Comparison of ENCODE assay signal across 16 mouse cellular contexts in genomic region chr15:7442148-7443100, GRCm38 (mm10). TPM values are rescaled to one million over a fixed set of nuclear protein-coding genes. Genes with fewer than 3 reads are reported as not detected.
DNase-seq lines count a peak whose midpoint lies in the region; ATAC-seq and TF ChIP-seq lines count a peak whose summit lies in the region.
"Had no signal": no experiment of that assay in that cellular context is flagged by ENCODE, and none has a peak within 500 bp of the region (broad histone marks: within the 10 kb centered on the region; RNA-seq: fewer than 3 reads in every experiment).

No protein-coding gene starts in this region.

- no peak overlapping the region for H3K4me3 ChIP-seq in heart, embryonic 11.5 days (ENCODE audit: low read depth, low read length)
- no peak overlapping the region for H3K4me3 ChIP-seq in lung, embryonic 14.5 days (ENCODE audit: low read depth, low read length)
- no peak overlapping the region for H3K4me3 ChIP-seq in lung, adult 2 months (replicated peaks; ENCODE audit: extremely low read depth, low read depth, low read length)
- H3K4me3 ChIP-seq in stomach, embryonic 16.5 days (replicated peaks; ENCODE audit: low read length): no peak overlapping the region
- H3K4me3 ChIP-seq in forebrain, embryonic 10.5 days: no peak overlapping the region
- H3K4me3 ChIP-seq: heart, embryonic 15.5 days; limb, embryonic 12.5 days had no signal

- peak; percentile 84 for DNase-seq in heart, adult 11 months
- DNase-seq in lung, embryonic 14.5 days: peak; percentile 79
- no peak for DNase-seq in lung, adult 2 months
- peak; percentile 61 for DNase-seq in lung, postnatal 10 days
- no peak for DNase-seq in layer of hippocampus, postnatal 10 days (ENCODE audit: low spot score in 2 of 2)
- no peak for DNase-seq in forebrain, embryonic 10.5 days (ENCODE audit: extremely low spot score, low spot score)
- DNase-seq: B cell, adult 2 months; cerebellum, adult 11 months; layer of hippocampus, postnatal 36 days; thymus, postnatal 14 days had no signal

- no peaks in the 10 kb centered on the region for H3K36me3 ChIP-seq in heart, embryonic 11.5 days (ENCODE audit: control insufficient read depth, insufficient read depth, low read length)
- no peaks in the 10 kb centered on the region for H3K36me3 ChIP-seq in lung, embryonic 14.5 days (ENCODE audit: insufficient read depth)
- H3K36me3 ChIP-seq in stomach, embryonic 16.5 days (ENCODE audit: control insufficient read depth, insufficient read depth, low read length): no peaks in the 10 kb centered on the region
- no peaks in the 10 kb centered on the region for H3K36me3 ChIP-seq in forebrain, embryonic 10.5 days (replicated peaks)
- H3K36me3 ChIP-seq: heart, embryonic 15.5 days; limb, embryonic 12.5 days had no signal

- ATAC-seq in heart, embryonic 11.5 days (replicated peaks; ENCODE audit: insufficient number of reproducible peaks, low FRiP score, low TSS enrichment): no peak
- ATAC-seq in lung, embryonic 14.5 days (ENCODE audit: insufficient read depth): peak; percentile 84
- ATAC-seq in stomach, embryonic 16.5 days (ENCODE audit: insufficient read depth, low FRiP score): peak; percentile 75; the same call in 1 of the 2 replicates

- no peaks in the 10 kb centered on the region for H3K9me3 ChIP-seq in heart, embryonic 11.5 days (replicated peaks; ENCODE audit: control insufficient read depth, low read length)
- no peaks in the 10 kb centered on the region for H3K9me3 ChIP-seq in lung, embryonic 14.5 days (ENCODE audit: low read depth, low read length)
- no peaks in the 10 kb centered on the region for H3K9me3 ChIP-seq in stomach, embryonic 16.5 days (replicated peaks; ENCODE audit: control insufficient read depth, low read length)
- H3K9me3 ChIP-seq in forebrain, embryonic 10.5 days: no peaks in the 10 kb centered on the region
- H3K9me3 ChIP-seq: heart, embryonic 15.5 days; limb, embryonic 12.5 days had no signal

- H3K27me3 ChIP-seq in heart, embryonic 11.5 days (ENCODE audit: control insufficient read depth, insufficient read depth, low read length): no peaks in the 10 kb centered on the region
- no peaks in the 10 kb centered on the region for H3K27me3 ChIP-seq in lung, embryonic 14.5 days (ENCODE audit: insufficient read depth, low read length)
- H3K27me3 ChIP-seq in stomach, embryonic 16.5 days (ENCODE audit: control insufficient read depth, insufficient read depth, low read length): no peaks in the 10 kb centered on the region
- no peaks in the 10 kb centered on the region for H3K27me3 ChIP-seq in forebrain, embryonic 10.5 days (ENCODE audit: poor library complexity, severe bottlenecking)
- H3K27me3 ChIP-seq: heart, embryonic 15.5 days; limb, embryonic 12.5 days had no signal

- WGBS in heart, embryonic 11.5 days (ENCODE audit: insufficient replicate concordance): 57% methylated on average over 16 of the region's 16 CpGs
- 36% methylated on average over 16 of the region's 16 CpGs for WGBS in lung, embryonic 14.5 days
- 50% methylated on average over 16 of the region's 16 CpGs for WGBS in lung, adult 2 months
- whole genome bisulfite sequencing in stomach, embryonic 16.5 days: 34% methylated on average over 16 of the region's 16 CpGs
- 64% methylated on average over 16 of the region's 16 CpGs for WGBS in forebrain, embryonic 10.5 days

- no peak overlapping the region for H3K4me2 ChIP-seq in heart, embryonic 11.5 days
- peak overlapping the region; percentile 27; the same call in 1 of the 2 replicates for H3K4me2 ChIP-seq in lung, embryonic 14.5 days
- no peak overlapping the region for H3K4me2 ChIP-seq in stomach, embryonic 16.5 days (ENCODE audit: low read depth, low read length)
- H3K4me2 ChIP-seq: heart, embryonic 15.5 days; limb, embryonic 12.5 days had no signal

- H3K9ac ChIP-seq in heart, embryonic 11.5 days (ENCODE audit: low read depth, low read length): no peak overlapping the region
- no peak overlapping the region for H3K9ac ChIP-seq in lung, embryonic 14.5 days
- H3K9ac ChIP-seq in stomach, embryonic 16.5 days (ENCODE audit: low read length): no peak overlapping the region
- H3K9ac ChIP-seq: heart, embryonic 15.5 days; limb, embryonic 12.5 days had no signal

- no peak for TF ChIP-seq POLR2A in lung, adult 2 months (IDR thresholded peaks at IDR 0.05; ENCODE audit: borderline replicate concordance, extremely low read depth, low read depth, low read length)

- no peaks in the 10 kb centered on the region for H3K4me1 ChIP-seq in heart, embryonic 11.5 days (ENCODE audit: control insufficient read depth, insufficient read depth, low read length)
- H3K4me1 ChIP-seq in lung, embryonic 14.5 days (ENCODE audit: insufficient read depth): peaks cover 7% of the 10 kb centered on the region; the same call in 1 of the 2 replicates
- no peaks in the 10 kb centered on the region for H3K4me1 ChIP-seq in lung, adult 2 months (ENCODE audit: control insufficient read depth, insufficient read depth, low read length)
- H3K4me1 ChIP-seq in stomach, embryonic 16.5 days (ENCODE audit: control insufficient read depth, insufficient read depth, low read length): 0 out of 2 replicates have a peak, but pooled peaks cover 7% of the 10 kb centered on the region
- H3K4me1 ChIP-seq in forebrain, embryonic 10.5 days: 0 out of 2 replicates have a peak, but pooled peaks cover 7% of the 10 kb centered on the region
- H3K4me1 ChIP-seq: limb, embryonic 12.5 days had no signal

- H3K27ac ChIP-seq in heart, embryonic 11.5 days (ENCODE audit: low read depth, low read length): no peak overlapping the region
- H3K27ac ChIP-seq in lung, embryonic 14.5 days (ENCODE audit: low read depth): peak overlapping the region; percentile 68; the same call in 1 of the 2 replicates
- peak overlapping the region; percentile 39 for H3K27ac ChIP-seq in stomach, embryonic 16.5 days (ENCODE audit: low read length)
- H3K27ac ChIP-seq in forebrain, embryonic 10.5 days: no peak overlapping the region
- H3K27ac ChIP-seq: heart, embryonic 15.5 days; limb, embryonic 12.5 days; macrophage had no signal

- TF ChIP-seq CTCF in lung, embryonic 14.5 days (IDR thresholded peaks at IDR 0.05; ENCODE audit: low read depth): no peak
- no peak for TF ChIP-seq CTCF in lung, adult 2 months (IDR thresholded peaks at IDR 0.05; ENCODE audit: insufficient read depth, low read length)

RNA-seq across cellular contexts. Expression of gene Egflam, which starts 44.2 kb away (rescaled TPM):
- 7.8 and 7.9 TPM in 2 replicates for polyA plus RNA-seq in heart, embryonic 11.5 days (2014; fragmentation: Nextera tagmentation; extraction: Ambion mirVana)
- 17.7 and 18.0 TPM in 2 replicates for polyA plus RNA-seq in lung, embryonic 14.5 days (2014; fragmentation: Nextera tagmentation; extraction: Ambion mirVana)
- polyA plus RNA-seq in lung, adult 2 months (2012; rRNA removed): 29.3 and 32.7 TPM in 2 replicates
- polyA plus RNA-seq in stomach, embryonic 16.5 days (2015; fragmentation: Nextera tagmentation; extraction: Ambion mirVana): 25.4 and 27.0 TPM in 2 replicates
- total RNA-seq in layer of hippocampus, postnatal 10 days (2021): 1 to 10 TPM; 7.6 to 7.7 TPM
- 4.9 TPM in 2 replicates for polyA plus RNA-seq in forebrain, embryonic 10.5 days (2016; fragmentation: Nextera tagmentation; extraction: Ambion mirVana)
- total RNA-seq: common myeloid progenitor, adult 5-6 weeks had no signal
- polyA plus RNA-seq: macrophage had no signal

Comparison
In these comparisons a context has a peak if more than half of its experiments do, and no peak if none do; other contexts are left out.
1. DNase-seq: peak in heart, adult 11 months (single experiment), lung, embryonic 14.5 days (single experiment) and lung, postnatal 10 days (single experiment); none in lung, adult 2 months (single experiment), layer of hippocampus, postnatal 10 days (0 of 2) and forebrain, embryonic 10.5 days (single experiment).
2. H3K27ac ChIP-seq: peak in lung, embryonic 14.5 days (single experiment) and stomach, embryonic 16.5 days (single experiment); none in heart, embryonic 11.5 days (single experiment) and forebrain, embryonic 10.5 days (single experiment).